Mouse (Mus musculus) midbrain, embryonic 16.5 days (tissue): ENCODE measurements at regions not wholly inside any gene's neighbourhood (a gene's known extent, or its start where the extent isn't known, plus 50 kb on each side); places are given as distances from the start of the nearest gene placed in this dataset.

Experiments used
- ATAC-seq: fragments of 200-750 bp; cut with Nextera tagmentation; 2 replicates; pipeline ENCODE4 v1.8.0; 2017; ENCODE audit warnings: moderate TSS enrichment
- H3K27ac ChIP-seq: fragments of 300-500 bp; sonication (generic); 2 replicates; pipeline ENCODE4 v1.5.1; 2014; ENCODE audit warnings: mild to moderate bottlenecking, low read length, mixed read lengths
- H3K27me3 ChIP-seq: fragments of 300-500 bp; sonication (generic); 2 replicates; pipeline ENCODE4 v1.6.1; 2014; ENCODE audit warnings: low read depth, low read length, mixed read lengths; ENCODE audit not compliant: control insufficient read depth, insufficient read depth
- H3K36me3 ChIP-seq: fragments of 300-500 bp; sonication (generic); 2 replicates; pipeline ENCODE4 v1.6.1; 2014; ENCODE audit warnings: mild to moderate bottlenecking, low read length, moderate library complexity, mixed read lengths; ENCODE audit not compliant: control insufficient read depth, insufficient read depth
- H3K4me1 ChIP-seq: fragments of 300-500 bp; sonication (generic); 2 replicates; pipeline ENCODE4 v1.6.1; 2014; ENCODE audit warnings: mild to moderate bottlenecking, low read length, mixed read lengths; ENCODE audit not compliant: control insufficient read depth, insufficient read depth
- H3K4me2 ChIP-seq: fragments of 300-500 bp; sonication (generic); 2 replicates; pipeline ENCODE4 v1.6.1; 2014; ENCODE audit warnings: mild to moderate bottlenecking, low read length, mixed read lengths
- H3K4me3 ChIP-seq: fragments of 300-500 bp; sonication (generic); 2 replicates; pipeline ENCODE4 v1.5.1; 2014; ENCODE audit warnings: low read depth, mild to moderate bottlenecking, low read length, moderate library complexity, mixed read lengths
- H3K9ac ChIP-seq: fragments of 300-500 bp; sonication (generic); 2 replicates; pipeline ENCODE4 v1.6.1; 2014; ENCODE audit warnings: low read depth, low read length, mixed read lengths
- H3K9me3 ChIP-seq: fragments of 300-500 bp; sonication (generic); replicated peaks from 2 replicates; pipeline ENCODE4 v1.6.1; 2014; ENCODE audit warnings: mild to moderate bottlenecking, low read length, mixed read lengths; ENCODE audit not compliant: control insufficient read depth, poor library complexity, severe bottlenecking
- WGBS: fragments of 180-500 bp; shearing (Covaris S2); extraction: QIAGEN DNeasy Blood & Tissue Kit; methylation state at CpG from one replicate; pipeline ENCODE4 v1.1.7; 2014; 5-methylcytosine and 5-hydroxymethylcytosine counted together

GRCm38 (mm10) chr10:117432871-117433546 is 53.2 kb upstream of the Cpsf6 start:
- no peak overlapping the region for H3K4me2 ChIP-seq
- ATAC-seq = no peak
- peaks cover 10% of the 10 kb centered on the region for H3K4me1 ChIP-seq
- H3K9ac ChIP-seq = no peak overlapping the region
- H3K9me3 ChIP-seq = no peaks in the 10 kb centered on the region
- peaks cover 4% of the 10 kb centered on the region for H3K27me3 ChIP-seq
- 96% methylated on average over 7 of the region's 7 CpGs for WGBS
- H3K27ac ChIP-seq = no peak overlapping the region
- H3K36me3 ChIP-seq = no peaks in the 10 kb centered on the region
- H3K4me3 ChIP-seq = no peak overlapping the region

- ATAC-seq = 0 out of 2 replicates have a peak, but pooled peaks have one; percentile 44
- no peak overlapping the region for H3K27ac ChIP-seq
- H3K27me3 ChIP-seq = peaks cover 4% of the 10 kb centered on the region
- peaks cover 10% of the 10 kb centered on the region for H3K4me1 ChIP-seq
- H3K4me2 ChIP-seq = peak overlapping the region; percentile 52
- WGBS = 11% methylated on average over 21 of the region's 21 CpGs
- no peaks in the 10 kb centered on the region for H3K9me3 ChIP-seq
- H3K36me3 ChIP-seq = no peaks in the 10 kb centered on the region
- no peak overlapping the region for H3K9ac ChIP-seq
- H3K4me3 ChIP-seq = peak overlapping the region; percentile 18
These were observed 52.6 kb upstream of the Cpsf6 start for GRCm38 (mm10) chr10:117432415-117432814.

DNA sequence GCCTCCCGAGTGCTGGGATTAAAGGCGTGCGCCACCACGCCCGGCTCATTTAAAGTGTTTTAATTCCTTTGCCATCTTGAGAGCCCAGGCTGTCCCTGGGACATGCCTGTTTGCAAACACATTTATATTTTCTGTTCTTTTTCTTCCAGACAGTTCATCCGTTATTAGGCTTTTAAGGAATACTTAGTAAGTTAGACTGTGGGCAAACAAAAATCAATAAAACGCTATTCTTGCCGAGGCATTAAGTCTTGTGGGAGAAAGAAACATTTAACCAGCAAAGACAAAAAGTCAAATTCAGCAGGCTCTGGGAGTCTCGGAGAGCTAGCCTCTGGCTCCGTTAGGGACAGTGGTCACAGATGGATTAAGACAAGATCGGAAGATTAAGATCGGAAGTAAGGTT is 52.0 kb upstream of the Cpsf6 start:
- ATAC-seq = no peak
- Histone ChIP-seq H3K4me2 (peak overlapping the region; percentile 52), H3K9ac (no peak overlapping the region), H3K4me1 (peaks cover 10% of the 10 kb centered on the region), H3K4me3 (no peak overlapping the region; the same call in 1 of the 2 replicates), H3K27ac (no peak overlapping the region), H3K27me3 (peaks cover 4% of the 10 kb centered on the region), H3K36me3 (no peaks in the 10 kb centered on the region), H3K9me3 (no peaks in the 10 kb centered on the region)
- 60% methylated on average over 12 of the region's 12 CpGs for WGBS

GRCm38 (mm10) chr10:117431086-117431619 is 51.3 kb upstream of the Cpsf6 start:
- no peak for ATAC-seq
- peaks cover 12% of the 10 kb centered on the region for H3K4me1 ChIP-seq
- peaks cover under 1% of the 10 kb centered on the region for H3K27me3 ChIP-seq

GRCm38 (mm10) chr10:117430224-117430884 is 50.5 kb upstream of the Cpsf6 start:
- Histone ChIP-seq H3K9me3 (no peaks in the 10 kb centered on the region), H3K36me3 (no peaks in the 10 kb centered on the region), H3K4me3 (no peak overlapping the region), H3K4me2 (no peak overlapping the region), H3K27me3 (no peaks in the 10 kb centered on the region), H3K4me1 (peaks cover 19% of the 10 kb centered on the region), H3K9ac (no peak overlapping the region), H3K27ac (no peak overlapping the region)
- ATAC-seq = no peak
- WGBS = 84% methylated on average over 5 of the region's 5 CpGs

More at GRCm38 (mm10) chr10:117431086-117431619, 51.3 kb upstream of the Cpsf6 start:
- Histone ChIP-seq H3K27ac (no peak overlapping the region), H3K4me2 (no peak overlapping the region), H3K36me3 (no peaks in the 10 kb centered on the region), H3K9me3 (no peaks in the 10 kb centered on the region), H3K4me3 (no peak overlapping the region), H3K9ac (no peak overlapping the region)
- 94% methylated on average over 3 of the region's 3 CpGs for WGBS

DNA sequence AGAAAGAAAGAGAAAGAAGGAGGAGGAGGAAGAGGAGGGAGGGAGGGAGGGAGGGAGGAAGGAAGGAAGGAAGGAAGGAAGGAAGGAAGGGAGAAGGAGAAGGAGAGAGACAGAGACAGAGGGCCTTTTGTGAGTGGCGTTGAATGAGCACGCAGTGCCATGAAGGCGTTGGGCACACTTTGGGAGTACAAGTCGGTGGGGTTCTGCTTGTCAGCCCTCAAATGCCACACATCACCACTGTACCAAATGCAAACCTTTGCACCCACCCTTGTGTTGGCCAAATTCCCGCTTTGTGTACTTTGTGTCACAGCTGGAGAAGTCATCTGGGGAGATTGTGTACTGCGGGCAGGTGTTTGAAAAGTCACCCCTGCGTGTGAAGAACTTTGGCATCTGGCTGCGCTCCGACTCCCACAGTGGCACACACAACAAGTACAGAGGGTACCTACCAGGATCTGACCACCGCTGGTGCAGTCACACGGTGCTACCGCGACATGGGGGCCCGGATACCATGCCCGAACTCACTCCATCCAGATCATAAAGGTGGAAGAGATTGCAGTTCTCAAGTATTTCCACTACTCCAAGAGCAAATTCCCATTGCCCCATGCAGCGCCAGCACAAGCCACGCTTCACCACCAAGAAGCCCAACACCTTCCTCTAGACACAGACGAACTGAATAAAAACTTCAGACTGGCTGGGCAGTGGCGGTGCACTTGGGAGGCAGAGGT is 49.8 kb upstream of the Cpsf6 start:
- 96% methylated on average over 19 of the region's 19 CpGs for WGBS
- Histone ChIP-seq H3K9ac (no peak overlapping the region), H3K4me1 (peaks cover 17% of the 10 kb centered on the region), H3K27me3 (no peaks in the 10 kb centered on the region), H3K36me3 (no peaks in the 10 kb centered on the region), H3K27ac (no peak overlapping the region), H3K4me3 (no peak overlapping the region), H3K4me2 (no peak overlapping the region), H3K9me3 (no peaks in the 10 kb centered on the region)
- no peak for ATAC-seq
